Mouse (Mus musculus) erythroblast, embryonic 14.5 days (primary cell): ENCODE data around the gene Cib2.

Experiments
- GATA1 ChIP-seq: IDR thresholded peaks from 2 replicates; pipeline ENCODE4 v1.6.1; 2012; ENCODE audit warnings: low read length, inconsistent platforms, mixed read lengths
- TAL1 ChIP-seq: IDR thresholded peaks from 3 replicates; pipeline ENCODE4 v1.6.1; 2012; ENCODE audit warnings: low read length, inconsistent platforms, mixed read lengths

GRCm38 (mm10) chr9:54538244-54538643 lies 21.8 kb downstream of the Cib2 start:
- TF ChIP-seq TAL1 = no peak
- TF ChIP-seq GATA1 = no peak
